Mouse (Mus musculus) embryonic stem cell, embryonic (primary cell): ENCODE measurements around the gene Gcnt1.

ENCODE experiments used
- CTCF ChIA-PET, 4 experiments: fragments of 300-600 bp in 2 of 4; fragments of 350-600 bp in 2 of 4; sonication (Branson Sonifier 250); formaldehyde crosslinking; loops; one replicate each; lab custom pipeline; 2022; ENCODE audit warnings: inconsistent platforms in 2 of 4; lab: Charles Lee
- POLR2A ChIA-PET, 4 experiments: fragments of 300-600 bp in 2 of 4; fragments of 350-600 bp in 2 of 4; sonication (Branson Sonifier 250); formaldehyde crosslinking; loops; one replicate each; lab custom pipeline; 2022; ENCODE audit warnings: antibody characterized with exemption in 4 of 4, inconsistent platforms in 1 of 4; lab: Charles Lee

Gcnt1 gene

DNA sequence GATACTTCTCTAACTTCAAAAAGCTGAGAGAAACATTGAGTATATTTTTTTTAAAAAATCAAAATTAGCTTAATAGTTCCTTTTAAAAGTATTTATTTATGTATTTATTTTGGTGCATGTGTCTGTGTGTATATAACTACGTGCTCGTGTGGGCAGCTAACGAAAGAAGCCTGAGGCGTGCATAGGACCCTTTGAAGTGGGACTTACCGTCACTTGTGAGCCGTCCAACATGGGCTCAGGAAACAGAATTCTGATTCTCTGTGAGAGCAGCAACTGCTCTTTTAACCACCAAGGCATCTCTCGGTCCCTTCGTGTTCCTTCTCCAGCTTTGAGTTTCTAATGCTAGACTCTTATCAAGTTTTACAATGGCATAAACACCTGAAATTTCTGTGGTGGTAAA lies 18.9 kb downstream of the Gcnt1 start:
- CTCF ChIA-PET: interaction anchor here in 1 of 4 experiments (2.1 kb wide), 1 partner anchor 11 kb away, joined by 8 read pairs; no protein-coding TSS in a partner anchor

GRCm38 (mm10) chr19:17347852-17348251 lies 24.8 kb downstream of the Gcnt1 start:
- CTCF ChIA-PET: no interaction called here
- POLR2A ChIA-PET: no interaction called here

More for the DNA sequence above, 18.9 kb downstream of the Gcnt1 start:
- POLR2A ChIA-PET: interaction anchor here in 1 of 4 experiments (1.3 to 1.6 kb wide), 2 partner anchors 8 to 13 kb away, joined by 5 read pairs; no protein-coding TSS in a partner anchor

- POLR2A ChIA-PET: interaction anchor here in 3 of 4 experiments (0.5 to 2.4 kb wide), 4 partner anchors 8 to 209 kb away, joined by 3 to 5 read pairs (median 4); no protein-coding TSS in a partner anchor
- CTCF ChIA-PET: interaction anchor here in 2 of 4 experiments (0.6 to 0.9 kb wide), 2 partner anchors 18 to 180 kb away, joined by 3 read pairs; no protein-coding TSS in a partner anchor
Observed at GRCm38 (mm10) chr19:17346716-17347474, 25.7 kb downstream of the Gcnt1 start.

- ChIA-PET CTCF (interaction anchor here in 2 of 4 experiments (0.6 to 0.9 kb wide), 3 partner anchors 10 to 214 kb away, joined by 3 to 4 read pairs (median 3); no protein-coding TSS in a partner anchor), POLR2A (interaction anchor here in 2 of 4 experiments (1.2 to 2.5 kb wide), 3 partner anchors 10 to 193 kb away, joined by 3 to 6 read pairs (median 5); no protein-coding TSS in a partner anchor)
Observed at GRCm38 (mm10) chr19:17344881-17345280, 27.8 kb downstream of the Gcnt1 start.

- ChIA-PET POLR2A (no interaction called here), CTCF (no interaction called here)
Observed at GRCm38 (mm10) chr19:17339563-17339962, 33.1 kb downstream of the Gcnt1 start.

- CTCF ChIA-PET: no interaction called here
- POLR2A ChIA-PET: interaction anchor here in 1 of 4 experiments (1.2 kb wide), 1 partner anchor 13 kb away, joined by 4 read pairs; no protein-coding TSS in a partner anchor
Observed at GRCm38 (mm10) chr19:17337057-17337679, 35.5 kb downstream of the Gcnt1 start.

DNA sequence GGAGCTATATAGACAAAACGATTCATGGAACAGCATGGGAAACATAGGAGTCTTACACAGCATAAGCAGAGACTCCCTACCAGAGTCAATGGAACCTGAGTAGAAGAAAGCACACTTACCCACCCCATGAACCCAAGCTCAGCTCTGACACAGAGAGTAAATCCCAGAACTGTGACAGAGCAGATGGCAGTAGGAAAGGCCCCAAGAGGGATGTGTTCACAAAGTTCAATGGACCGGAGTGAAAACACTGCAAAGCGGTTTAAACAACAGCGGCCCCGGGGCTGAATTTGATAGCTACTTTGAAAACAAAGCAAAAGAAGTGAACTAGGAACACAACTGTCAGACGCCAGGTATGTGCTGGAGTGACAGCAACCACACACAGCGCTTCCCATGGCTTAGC lies 36.0 kb downstream of the Gcnt1 start:
- POLR2A ChIA-PET: interaction anchor here in 2 of 4 experiments (0.7 to 1.2 kb wide), 2 partner anchors 14 to 160 kb away, joined by 4 to 8 read pairs; no protein-coding TSS in a partner anchor
- CTCF ChIA-PET: interaction anchor here in 1 of 4 experiments (0.6 kb wide), 1 partner anchor 351 kb away, joined by 3 read pairs; no protein-coding TSS in a partner anchor

- ChIA-PET CTCF (interaction anchor here in 2 of 4 experiments (0.6 kb wide), 2 partner anchors 10 to 750 kb away, joined by 3 read pairs; no protein-coding TSS in a partner anchor), POLR2A (interaction anchor here in 1 of 4 experiments (1.3 to 1.6 kb wide), 2 partner anchors 10 to 183 kb away, joined by 3 read pairs; no protein-coding TSS in a partner anchor)
Observed at GRCm38 (mm10) chr19:17334644-17335333, 37.9 kb downstream of the Gcnt1 start.

- POLR2A ChIA-PET: interaction anchor here in 1 of 4 experiments (1.6 kb wide), 1 partner anchor 12 kb away, joined by 3 read pairs; no protein-coding TSS in a partner anchor
- CTCF ChIA-PET: no interaction called here
Observed at GRCm38 (mm10) chr19:17333043-17333442, 39.6 kb downstream of the Gcnt1 start.

- POLR2A ChIA-PET: no interaction called here
- CTCF ChIA-PET: no interaction called here
Observed at GRCm38 (mm10) chr19:17328916-17329315, 43.7 kb downstream of the Gcnt1 start.

DNA sequence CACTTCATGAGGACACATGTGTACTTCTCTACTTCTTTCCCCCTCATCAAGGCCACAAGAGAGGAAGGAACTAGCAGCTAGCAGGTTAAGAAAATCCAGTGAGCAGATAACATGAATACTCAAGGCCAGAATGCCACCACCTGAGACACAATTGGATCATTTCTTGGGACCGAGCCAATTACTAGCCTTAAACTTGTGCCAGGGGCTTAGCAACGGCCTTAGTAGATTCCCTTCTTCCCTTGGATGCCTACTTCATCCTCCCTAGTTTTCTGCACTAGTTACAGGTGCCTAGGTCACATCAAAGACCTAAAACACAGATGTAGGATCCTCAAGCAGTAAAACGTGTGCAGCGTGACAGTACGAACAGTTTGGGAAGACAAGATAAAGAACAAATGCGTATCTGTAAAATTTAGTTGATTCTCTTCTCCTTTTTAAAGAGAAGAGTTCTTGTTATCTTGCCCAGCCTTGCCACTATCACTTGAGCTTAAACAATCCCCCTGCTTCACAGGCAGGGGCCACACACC lies 44.7 kb downstream of the Gcnt1 start:
- ChIA-PET POLR2A (interaction anchor here in 1 of 4 experiments (0.8 kb wide), 1 partner anchor 190 kb away, joined by 3 read pairs; no protein-coding TSS in a partner anchor), CTCF (interaction anchor here in 1 of 4 experiments (1.4 kb wide), 1 partner anchor 37 kb away, joined by 3 read pairs; no protein-coding TSS in a partner anchor)

- ChIA-PET CTCF (no interaction called here), POLR2A (no interaction called here)
Observed at GRCm38 (mm10) chr19:17323689-17324241, 48.9 kb downstream of the Gcnt1 start.

DNA sequence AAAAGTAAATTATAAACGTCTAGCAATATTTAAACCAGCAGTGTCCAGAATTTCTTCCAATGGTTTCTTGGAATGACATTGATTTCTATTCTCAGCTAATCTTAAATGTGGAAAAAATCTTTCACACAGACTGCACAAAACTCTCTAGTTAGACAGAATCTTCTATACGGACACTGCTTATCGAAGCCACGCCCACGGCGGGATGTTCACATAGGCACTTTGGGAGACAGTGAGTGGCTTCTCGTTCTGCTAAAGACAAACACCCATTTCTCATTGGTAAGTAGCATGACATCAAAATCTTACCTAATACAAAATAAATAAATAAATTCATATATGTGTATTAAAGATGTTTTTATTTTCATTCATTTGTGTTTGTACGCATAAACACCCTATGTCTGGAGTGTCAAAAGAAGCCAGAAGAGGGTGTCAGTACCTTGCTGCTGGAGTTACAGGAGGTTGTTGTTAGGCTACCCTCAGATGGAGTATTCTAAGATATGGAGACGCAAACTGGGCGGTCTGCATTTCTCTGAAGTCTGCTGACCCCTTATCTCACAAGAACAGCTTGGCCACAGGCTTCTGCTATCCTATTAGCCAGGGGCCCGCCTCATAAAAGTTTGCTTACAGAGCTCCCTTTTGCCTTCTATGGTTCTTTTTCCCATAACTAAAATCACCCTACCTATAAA lies 49.5 kb downstream of the Gcnt1 start:
- POLR2A ChIA-PET: no interaction called here
- CTCF ChIA-PET: no interaction called here

DNA sequence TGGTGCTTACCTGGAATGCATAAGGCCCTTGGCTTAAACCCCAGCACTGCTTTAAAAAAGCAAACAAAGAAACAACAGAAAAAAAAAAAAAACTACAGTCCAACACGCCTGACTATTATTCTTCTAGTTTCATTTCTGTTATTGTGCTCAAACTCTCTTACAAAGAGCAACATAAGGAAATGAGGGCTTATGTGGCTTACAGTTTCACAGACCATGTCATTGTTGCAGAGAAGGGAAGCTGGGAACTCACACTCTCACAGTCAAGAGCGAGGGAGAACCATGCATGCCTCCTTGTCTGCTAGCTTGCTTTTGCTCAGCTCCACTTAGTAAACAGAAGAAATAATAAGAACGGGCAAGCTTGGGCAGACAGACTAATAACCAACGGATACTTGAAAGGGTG lies 52.9 kb downstream of the Gcnt1 start:
- ChIA-PET CTCF (no interaction called here), POLR2A (no interaction called here)

GRCm38 (mm10) chr19:17318733-17319132 lies 53.9 kb downstream of the Gcnt1 start:
- CTCF ChIA-PET: no interaction called here

GRCm38 (mm10) chr19:17316311-17317003 lies 56.2 kb downstream of the Gcnt1 start:
- ChIA-PET POLR2A (interaction anchor here in 2 of 4 experiments (0.7 to 1.3 kb wide), 2 partner anchors 92 to 536 kb away, joined by 3 to 4 read pairs; partner anchors contain the start of gene Vps13a (in 1 of the 2)), CTCF (no interaction called here)

More at GRCm38 (mm10) chr19:17318733-17319132, 53.9 kb downstream of the Gcnt1 start:
- POLR2A ChIA-PET: no interaction called here

GRCm38 (mm10) chr19:17314451-17314850 lies 58.2 kb downstream of the Gcnt1 start:
- CTCF ChIA-PET: no interaction called here
- POLR2A ChIA-PET: no interaction called here
